Mouse (Mus musculus) hindbrain, postnatal 0 days (tissue): ENCODE measurements around the gene Mief2. TPM values are rescaled to one million over a fixed set of nuclear protein-coding genes. Genes with fewer than 3 reads are reported as not detected.

Source experiments
- ATAC-seq: fragments of 200-750 bp; cut with Nextera tagmentation; 2 replicates; pipeline ENCODE4 v1.8.0; 2017; ENCODE audit warnings: mild to moderate bottlenecking, moderate TSS enrichment, moderate library complexity
- DNase-seq: peaks from one replicate; pipeline ENCODE4 v3.0.0-alpha.2; 2015; ENCODE audit warnings: low spot score
- H3K27ac ChIP-seq: fragments of 300-500 bp; sonication (generic); 2 replicates; pipeline ENCODE4 v1.5.1; 2014; ENCODE audit warnings: mild to moderate bottlenecking
- H3K27me3 ChIP-seq: fragments of 300-500 bp; sonication (generic); 2 replicates; pipeline ENCODE4 v1.6.1; 2014; ENCODE audit warnings: low read length, mixed read lengths; ENCODE audit not compliant: insufficient read depth
- H3K36me3 ChIP-seq: fragments of 300-500 bp; sonication (generic); 2 replicates; pipeline ENCODE4 v1.6.1; 2014; ENCODE audit warnings: low read length, mixed read lengths; ENCODE audit not compliant: insufficient read depth
- H3K4me1 ChIP-seq: fragments of 300-500 bp; sonication (generic); 2 replicates; pipeline ENCODE4 v1.6.1; 2014; ENCODE audit warnings: antibody characterized with exemption, low read length, mixed read lengths; ENCODE audit not compliant: insufficient read depth
- H3K4me2 ChIP-seq: fragments of 300-500 bp; sonication (generic); 2 replicates; pipeline ENCODE4 v1.6.1; 2014; ENCODE audit warnings: low read depth, mild to moderate bottlenecking, low read length, moderate library complexity, mixed read lengths
- H3K4me3 ChIP-seq: fragments of 300-500 bp; sonication (generic); 2 replicates; pipeline ENCODE4 v1.5.1; 2014; ENCODE audit warnings: low read length
- H3K9ac ChIP-seq: fragments of 300-500 bp; sonication (generic); replicated peaks from 2 replicates; pipeline ENCODE4 v1.6.1; 2014; ENCODE audit warnings: mild to moderate bottlenecking, low read length, moderate library complexity, mixed read lengths
- H3K9me3 ChIP-seq: fragments of 300-500 bp; sonication (generic); 2 replicates; pipeline ENCODE4 v1.6.1; 2016; ENCODE audit warnings: low read length, mixed read lengths
- CTCF ChIP-seq: IDR thresholded peaks from 2 replicates; pipeline ENCODE4 v1.5.1; 2016; ENCODE audit warnings: antibody characterized with exemption, control low read depth, low read depth
- WGBS: fragments of 180-500 bp; shearing (Covaris S2); extraction: QIAGEN DNeasy Blood & Tissue Kit; methylation state at CpG from one replicate; pipeline ENCODE4 v1.1.7; 2014; 5-methylcytosine and 5-hydroxymethylcytosine counted together
- polyA plus RNA-seq: library from polyadenylated mRNA; unstranded; fragments of >200 nt; fragmentation: Nextera tagmentation; extraction: Ambion mirVana; gene quantifications from 2 replicates; pipeline ENCODE4 v1.2.1, GENCODE M21; 2015
- total RNA-seq: library from RNA; depleted of rRNA; stranded (reverse); fragments of >200 nt; gene quantifications from 2 replicates; pipeline ENCODE4 v1.2.3, GENCODE M21; 2014

Mief2 gene
- total and polyA plus RNA-seq, 2 experiments from 2014 or later = 26.0 to 40.6 TPM

DNA sequence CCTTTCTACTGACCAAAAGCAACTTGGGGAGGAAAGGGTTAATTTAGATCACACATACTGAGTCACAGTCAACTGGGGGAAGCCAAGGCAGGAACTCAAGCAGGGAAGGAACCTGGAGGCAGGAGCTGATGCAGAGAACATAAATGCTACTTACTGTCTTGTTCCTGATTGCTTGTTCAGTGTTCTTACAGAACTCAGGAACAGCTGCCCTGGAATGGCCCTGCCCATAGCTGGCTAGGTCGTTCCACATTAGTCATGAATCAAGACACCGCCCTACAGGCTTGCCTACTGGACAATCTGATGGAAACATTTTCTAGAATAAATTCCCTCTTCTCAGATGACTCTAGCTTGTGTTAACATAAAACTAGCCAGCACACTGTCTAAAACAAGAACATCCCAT is 6.0 kb downstream of the Mief2 start:
- ATAC-seq (no peak), DNase-seq (no peak)
- Histone ChIP-seq H3K27me3 (no peaks in the 10 kb centered on the region), H3K36me3 (peaks cover 19% of the 10 kb centered on the region), H3K9me3 (no peaks in the 10 kb centered on the region), H3K4me2 (no peak overlapping the region), H3K4me3 (no peak overlapping the region), H3K9ac (no peak overlapping the region), H3K4me1 (no peaks in the 10 kb centered on the region; the same call in 1 of the 2 replicates), H3K27ac (no peak overlapping the region)
- TF ChIP-seq CTCF = no peak
- WGBS = 88% methylated on average over 2 of the region's 2 CpGs

DNA sequence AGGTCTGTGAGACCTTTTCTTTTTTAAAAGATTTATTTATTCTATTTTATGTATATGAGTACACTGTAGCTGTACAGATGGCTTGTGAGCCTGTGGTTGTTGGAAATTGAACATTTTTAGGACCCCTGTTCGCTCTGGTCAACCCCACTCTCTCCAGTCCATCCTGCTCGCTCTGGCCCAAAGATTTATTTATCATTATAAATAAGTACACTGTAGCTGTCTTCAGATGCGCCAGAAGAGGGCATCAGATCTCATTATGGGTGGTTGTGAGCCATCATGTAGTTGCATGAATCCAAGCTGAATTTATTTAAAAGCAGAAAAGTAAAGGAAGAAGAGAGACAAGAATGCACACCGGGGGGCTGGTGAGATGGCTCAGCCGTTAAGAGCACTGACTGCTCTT is 7.0 kb downstream of the Mief2 start:
- H3K4me1 ChIP-seq = no peaks in the 10 kb centered on the region
- ATAC-seq = no peak
- H3K36me3 ChIP-seq = peaks cover 27% of the 10 kb centered on the region
- no peak overlapping the region for H3K4me2 ChIP-seq
- no peak for DNase-seq
- 75% methylated on average over 5 of the region's 5 CpGs for WGBS
- H3K27me3 ChIP-seq = no peaks in the 10 kb centered on the region
- no peak overlapping the region for H3K4me3 ChIP-seq
- no peaks in the 10 kb centered on the region for H3K9me3 ChIP-seq
- H3K27ac ChIP-seq = no peak overlapping the region
- peak; percentile 30; the same call in 1 of the 2 replicates for TF ChIP-seq CTCF
- H3K9ac ChIP-seq = no peak overlapping the region

DNA sequence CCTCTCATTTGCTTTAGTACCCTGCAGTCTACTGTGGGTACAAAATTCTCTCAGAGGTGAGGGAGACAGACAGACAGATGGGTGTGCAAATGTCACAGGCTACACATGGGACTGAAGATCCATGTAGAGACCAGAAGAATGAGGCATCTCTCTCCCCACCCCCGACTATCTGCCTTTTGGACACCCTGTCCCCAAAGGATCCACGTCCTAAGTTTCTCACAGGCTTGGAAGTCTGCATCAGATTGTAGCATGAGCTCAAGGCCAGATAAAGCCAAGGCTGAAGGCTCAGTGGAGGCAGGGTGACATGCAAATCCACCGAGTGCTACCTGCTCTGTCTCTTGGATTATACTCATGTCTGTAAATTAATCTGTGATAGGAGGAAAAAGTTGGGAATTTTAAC is 8.3 kb downstream of the Mief2 start:
- 92% methylated on average over 3 of the region's 3 CpGs for WGBS
- H3K9ac ChIP-seq = no peak overlapping the region
- peaks cover 16% of the 10 kb centered on the region for H3K36me3 ChIP-seq
- no peaks in the 10 kb centered on the region for H3K4me1 ChIP-seq
- no peaks in the 10 kb centered on the region for H3K27me3 ChIP-seq
- TF ChIP-seq CTCF = no peak
- no peaks in the 10 kb centered on the region for H3K9me3 ChIP-seq
- H3K27ac ChIP-seq = no peak overlapping the region
- H3K4me3 ChIP-seq = no peak overlapping the region
- ATAC-seq (no peak), DNase-seq (no peak)
- H3K4me2 ChIP-seq = no peak overlapping the region

DNA sequence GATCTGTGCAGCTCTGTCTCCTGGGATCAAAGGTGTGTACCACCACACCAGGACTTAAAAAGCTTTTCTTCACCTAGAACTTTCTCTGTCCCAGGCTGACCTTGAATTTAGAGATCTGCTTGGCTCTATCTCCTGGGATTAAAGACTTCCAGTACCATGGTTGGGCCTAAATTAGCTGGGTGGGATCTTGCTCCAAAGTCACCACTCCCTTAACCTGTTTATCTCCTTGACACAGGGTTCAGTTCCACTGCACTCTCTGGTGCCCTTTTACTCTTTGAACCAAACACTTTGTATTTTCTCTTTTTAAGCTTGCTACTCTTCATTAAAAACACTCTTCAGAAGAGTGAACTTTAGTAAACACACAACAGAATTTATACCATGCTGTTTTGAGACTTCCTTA is 9.3 kb downstream of the Mief2 start:
- H3K27ac ChIP-seq = no peak overlapping the region
- no peak overlapping the region for H3K9ac ChIP-seq
- no peaks in the 10 kb centered on the region for H3K4me1 ChIP-seq
- ATAC-seq (no peak), DNase-seq (no peak)
- no peak for TF ChIP-seq CTCF
- H3K9me3 ChIP-seq = no peaks in the 10 kb centered on the region
- no peaks in the 10 kb centered on the region for H3K27me3 ChIP-seq
- no peak overlapping the region for H3K4me2 ChIP-seq
- H3K4me3 ChIP-seq = no peak overlapping the region
- H3K36me3 ChIP-seq = peaks cover 15% of the 10 kb centered on the region

DNA sequence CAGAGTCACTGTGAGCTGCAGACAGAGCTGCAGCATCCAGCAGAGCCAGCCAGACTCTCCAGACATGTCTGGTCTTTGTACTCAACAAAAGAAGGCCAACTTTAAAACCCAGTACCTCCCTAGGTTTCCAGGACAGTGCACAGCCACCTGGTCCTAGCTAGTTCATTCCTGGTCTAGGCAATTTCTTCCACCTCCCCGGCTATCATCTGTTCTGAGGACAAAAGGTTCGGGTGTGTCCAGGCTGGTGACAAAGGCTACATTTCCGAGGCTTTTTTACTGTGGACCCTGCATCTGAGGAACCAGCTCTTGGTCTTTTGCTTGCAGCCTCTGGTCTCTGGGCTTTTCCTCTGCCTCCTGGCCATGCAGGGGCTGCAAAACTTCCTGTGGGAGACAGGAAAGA is 12.1 kb downstream of the Mief2 start:
- DNase-seq (no peak), ATAC-seq (no peak)
- no peak overlapping the region for H3K4me3 ChIP-seq
- no peaks in the 10 kb centered on the region for H3K27me3 ChIP-seq
- H3K27ac ChIP-seq = no peak overlapping the region
- no peak overlapping the region for H3K4me2 ChIP-seq
- no peaks in the 10 kb centered on the region for H3K4me1 ChIP-seq
- no peaks in the 10 kb centered on the region for H3K9me3 ChIP-seq
- H3K36me3 ChIP-seq = peaks cover 34% of the 10 kb centered on the region
- no peak overlapping the region for H3K9ac ChIP-seq
- TF ChIP-seq CTCF = no peak
- 86% methylated on average over 3 of the region's 3 CpGs for WGBS

DNA sequence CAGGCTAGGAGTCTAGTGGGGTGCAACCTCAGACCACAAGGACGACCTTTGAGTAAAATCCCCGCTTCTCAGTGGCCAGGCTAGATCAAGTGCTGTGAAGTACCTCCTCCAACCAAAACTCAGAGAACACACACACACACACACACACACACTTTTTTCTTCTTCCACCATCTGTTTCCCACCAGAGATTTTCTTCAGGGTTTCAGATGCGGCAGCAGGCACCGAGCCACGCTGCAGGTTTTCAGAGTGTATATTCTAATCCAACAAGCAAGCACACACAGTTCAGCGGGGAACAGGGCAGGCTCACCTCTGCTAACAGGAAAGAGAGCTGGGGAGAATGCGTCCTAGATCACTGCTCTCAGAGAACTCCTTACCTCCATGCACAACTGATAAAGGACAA is 27.4 kb downstream of the Mief2 start:
- Histone ChIP-seq H3K36me3 (peaks cover 23% of the 10 kb centered on the region; the same call in 1 of the 2 replicates), H3K4me2 (no peak overlapping the region)
- WGBS = 94% methylated on average over 7 of the region's 7 CpGs

DNA sequence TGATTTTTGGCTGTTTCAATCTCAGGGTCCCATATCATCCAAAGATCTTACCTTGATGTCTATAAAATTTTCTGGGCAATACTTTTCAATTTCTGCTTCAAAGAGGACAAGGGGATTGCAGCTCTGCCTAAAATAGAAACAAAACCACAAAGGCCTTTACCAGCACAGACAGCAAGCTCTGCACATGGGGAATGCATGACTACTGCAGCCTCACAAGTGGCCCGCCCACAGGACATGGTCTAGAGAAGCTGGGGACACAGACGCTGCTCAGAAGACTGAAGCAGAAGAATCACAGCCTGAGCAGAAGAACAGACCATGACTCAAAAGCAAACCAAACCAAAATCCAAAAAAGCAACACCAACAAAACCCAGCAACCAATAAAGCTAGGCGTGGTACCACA is 33.5 kb downstream of the Mief2 start:
- Histone ChIP-seq H3K4me3 (no peak overlapping the region), H3K27ac (no peak overlapping the region), H3K27me3 (no peaks in the 10 kb centered on the region), H3K36me3 (peaks cover 11% of the 10 kb centered on the region; the same call in 1 of the 2 replicates), H3K9ac (no peak overlapping the region), H3K4me2 (no peak overlapping the region), H3K9me3 (no peaks in the 10 kb centered on the region), H3K4me1 (no peaks in the 10 kb centered on the region)
- ATAC-seq (no peak), DNase-seq (no peak)
- no peak for TF ChIP-seq CTCF
- WGBS = 90% methylated on average over 3 of the region's 3 CpGs

More for the DNA sequence above, 27.4 kb downstream of the Mief2 start:
- no peaks in the 10 kb centered on the region for H3K9me3 ChIP-seq
- no peak for DNase-seq
- no peak overlapping the region for H3K4me3 ChIP-seq
- no peak overlapping the region for H3K27ac ChIP-seq
- TF ChIP-seq CTCF = no peak
- no peak for ATAC-seq
- H3K4me1 ChIP-seq = no peaks in the 10 kb centered on the region
- no peak overlapping the region for H3K9ac ChIP-seq
- H3K27me3 ChIP-seq = no peaks in the 10 kb centered on the region
